Mouse (Mus musculus) splenic B cell, adult 2 months (primary cell): Measurements from ENCODE around the gene Spock3.

ENCODE experiments used
- DNase-seq: peaks from one replicate; pipeline ENCODE4 v3.0.0-alpha.2; 2011; ENCODE audit warnings: low read depth, low spot score
- H3K27me3 ChIP-seq: 2 replicates; pipeline ENCODE4 v1.6.1; 2012; ENCODE audit warnings: mild to moderate bottlenecking, low read length, moderate library complexity, mixed read lengths; ENCODE audit not compliant: control insufficient read depth, poor library complexity, insufficient read depth, severe bottlenecking
- H3K36me3 ChIP-seq: 2 replicates; pipeline ENCODE4 v1.6.1; 2012; ENCODE audit warnings: mild to moderate bottlenecking, low read length, moderate library complexity, mixed read lengths; ENCODE audit not compliant: control insufficient read depth, poor library complexity, insufficient read depth, severe bottlenecking

The Spock3 gene

DNA sequence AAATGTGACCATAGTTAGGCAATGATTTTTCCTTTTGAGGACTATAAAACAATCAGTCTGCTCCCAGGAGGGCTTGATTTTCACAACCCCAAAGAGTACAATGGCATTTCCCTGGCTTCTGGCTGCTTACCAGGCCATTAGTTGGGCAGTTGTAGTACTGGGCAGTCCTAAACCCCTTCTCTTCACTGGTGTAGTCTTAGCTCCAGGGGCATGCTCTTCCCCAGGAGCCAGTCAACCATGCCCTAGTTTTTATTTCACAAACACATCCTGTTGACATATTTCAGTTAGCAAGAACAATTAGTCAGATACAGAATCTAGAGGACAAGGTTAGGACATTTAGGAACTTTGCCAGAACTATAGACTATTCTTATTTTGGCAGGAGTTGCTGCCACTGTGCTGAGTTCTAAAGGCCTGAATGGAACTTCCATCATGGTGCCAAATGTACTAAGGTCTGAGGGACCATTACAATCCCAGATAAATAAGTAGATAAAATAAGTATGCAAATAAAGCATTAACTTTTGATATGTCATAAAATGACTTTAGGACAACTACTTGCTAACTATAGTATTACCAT is 308.1 kb downstream of the Spock3 start:
- DNase-seq = no peak
- Histone ChIP-seq H3K36me3 (no peaks in the 10 kb centered on the region), H3K27me3 (no peaks in the 10 kb centered on the region)

DNA sequence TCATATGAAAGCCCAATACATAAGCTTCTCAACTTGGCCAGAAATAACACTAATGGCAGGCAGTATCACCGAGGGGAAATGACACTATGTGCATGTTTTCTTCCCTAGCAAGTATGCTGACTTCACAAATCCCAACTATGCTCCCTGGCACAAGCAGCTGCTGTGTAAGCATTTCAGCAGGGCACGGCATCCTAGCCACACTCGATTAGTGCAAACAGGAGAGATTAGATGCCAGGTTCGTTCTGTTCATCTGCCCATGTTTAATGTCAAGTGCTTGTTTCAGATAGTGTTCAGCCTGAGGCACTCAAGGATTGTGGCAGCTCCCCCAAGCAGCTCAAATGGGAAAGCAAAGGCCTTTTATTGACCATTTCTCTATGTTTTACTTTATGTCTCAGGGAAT is 311.7 kb downstream of the Spock3 start:
- no peaks in the 10 kb centered on the region for H3K36me3 ChIP-seq
- H3K27me3 ChIP-seq = no peaks in the 10 kb centered on the region
- no peak for DNase-seq

DNA sequence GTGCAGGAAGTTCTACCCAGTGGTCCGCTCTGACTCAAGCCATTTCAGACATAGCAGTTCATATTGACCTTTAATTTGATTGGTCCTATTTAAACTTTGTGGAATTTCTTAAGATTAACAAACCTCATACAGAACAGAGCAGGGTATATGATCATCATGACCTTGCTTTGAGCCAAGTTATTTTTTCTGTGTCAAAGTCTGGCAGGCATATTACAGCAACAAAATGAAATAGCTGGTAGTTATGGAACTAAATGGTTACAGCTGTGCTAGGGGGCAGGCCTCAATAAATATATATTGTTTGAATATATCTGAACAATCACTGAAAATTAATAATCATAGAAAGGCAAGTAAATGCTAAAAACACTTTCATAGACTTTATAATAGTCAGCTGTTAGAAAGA is 384.6 kb downstream of the Spock3 start:
- H3K36me3 ChIP-seq = no peaks in the 10 kb centered on the region
- H3K27me3 ChIP-seq = no peaks in the 10 kb centered on the region
- no peak for DNase-seq

DNA sequence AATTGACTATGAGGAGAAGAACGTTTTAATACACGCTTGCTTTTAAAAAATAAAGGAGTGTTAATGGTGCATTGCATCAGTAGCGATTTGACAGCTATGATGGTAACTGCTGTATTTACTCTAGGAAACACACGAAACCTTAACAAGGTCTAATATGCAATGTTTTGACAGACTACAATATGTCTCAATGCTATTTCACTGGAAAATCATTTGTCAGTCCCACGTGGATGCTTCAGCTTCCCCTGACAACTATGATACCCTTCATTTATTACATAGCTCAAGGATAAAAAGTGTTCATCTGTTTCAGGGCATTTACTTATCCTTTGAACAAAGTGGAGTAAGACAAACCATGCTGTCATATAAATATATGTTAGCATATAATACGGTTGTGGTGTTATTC is 417.8 kb downstream of the Spock3 start:
- Histone ChIP-seq H3K27me3 (no peaks in the 10 kb centered on the region), H3K36me3 (no peaks in the 10 kb centered on the region)

DNA sequence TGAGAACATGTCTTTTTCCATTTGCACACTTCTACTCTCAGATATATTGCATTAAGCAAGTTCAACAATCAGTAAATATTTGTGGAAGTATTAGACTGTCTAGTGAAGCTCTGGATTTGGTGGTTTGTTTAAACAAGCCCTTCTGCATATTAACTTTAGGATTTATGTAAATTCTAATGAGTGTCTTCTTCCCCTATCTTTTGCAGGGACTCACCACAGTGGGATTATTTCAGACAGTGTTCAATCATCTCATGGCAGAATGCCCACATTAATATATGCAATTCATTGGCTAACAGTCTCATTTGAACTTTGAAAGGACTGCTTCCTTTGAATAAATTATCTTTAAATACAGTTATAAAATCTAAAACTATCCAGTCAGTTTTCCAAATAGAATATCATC is 446.9 kb downstream of the Spock3 start:
- H3K36me3 ChIP-seq = no peaks in the 10 kb centered on the region
- no peak for DNase-seq

More for the DNA sequence above, 417.8 kb downstream of the Spock3 start:
- no peak for DNase-seq

More for the DNA sequence above, 446.9 kb downstream of the Spock3 start:
- H3K27me3 ChIP-seq = no peaks in the 10 kb centered on the region
